Mouse (Mus musculus) heart, embryonic 16.5 days (tissue): ENCODE measurements around the gene Lrrfip2. TPM values are rescaled to one million over a fixed set of nuclear protein-coding genes. Genes with fewer than 3 reads are reported as not detected.

Source experiments
- ATAC-seq: fragments of 200-750 bp; cut with Nextera tagmentation; replicated peaks from 2 replicates; pipeline ENCODE4 v1.8.0; 2017; ENCODE audit warnings: moderate number of reproducible peaks; ENCODE audit not compliant: insufficient read depth, low FRiP score; ENCODE audit errors: extremely low read depth
- H3K27ac ChIP-seq: fragments of 300-500 bp; sonication (generic); 2 replicates; pipeline ENCODE4 v1.5.1; 2014; ENCODE audit warnings: mild to moderate bottlenecking, low read length, control low read depth, moderate library complexity
- H3K27me3 ChIP-seq: fragments of 300-500 bp; sonication (generic); 2 replicates; pipeline ENCODE4 v1.6.1; 2014; ENCODE audit warnings: low read length, mixed read lengths; ENCODE audit not compliant: control insufficient read depth, insufficient read depth
- H3K36me3 ChIP-seq: fragments of 300-500 bp; sonication (generic); 2 replicates; pipeline ENCODE4 v1.6.1; 2014; ENCODE audit not compliant: control insufficient read depth, insufficient read depth
- H3K4me1 ChIP-seq: fragments of 300-500 bp; sonication (generic); 2 replicates; pipeline ENCODE4 v1.6.1; 2014; ENCODE audit warnings: low read length, mixed read lengths; ENCODE audit not compliant: control insufficient read depth, insufficient read depth
- H3K4me2 ChIP-seq: fragments of 300-500 bp; sonication (generic); 2 replicates; pipeline ENCODE4 v1.6.1; 2014; ENCODE audit warnings: low read depth, mild to moderate bottlenecking, control low read depth, low read length
- H3K4me3 ChIP-seq: fragments of 300-500 bp; sonication (generic); 2 replicates; pipeline ENCODE4 v1.5.1; 2014; ENCODE audit warnings: mild to moderate bottlenecking, control low read depth, low read length
- H3K9ac ChIP-seq: fragments of 300-500 bp; sonication (generic); 2 replicates; pipeline ENCODE4 v1.6.1; 2014; ENCODE audit warnings: low read length, control low read depth
- H3K9me3 ChIP-seq: fragments of 300-500 bp; sonication (generic); replicated peaks from 2 replicates; pipeline ENCODE4 v1.6.1; 2016; ENCODE audit warnings: low read length; ENCODE audit not compliant: control insufficient read depth
- WGBS: fragments of 180-500 bp; shearing (Covaris S2); extraction: QIAGEN DNeasy Blood & Tissue Kit; methylation state at CpG from one replicate; pipeline ENCODE4 v1.1.7; 2014; 5-methylcytosine and 5-hydroxymethylcytosine counted together
- polyA plus RNA-seq: library from polyadenylated mRNA; unstranded; fragments of >200 nt; fragmentation: Nextera tagmentation; extraction: Ambion mirVana; gene quantifications from 2 replicates; pipeline ENCODE4 v1.2.1, GENCODE M21; 2015

Lrrfip2 gene
- polyA plus RNA-seq = 74.8 and 76.9 TPM in 2 replicates

GRCm38 (mm10) chr9:111117126-111117642, at the start of gene Lrrfip2:
TSS of gene Lrrfip2 (plus strand) at chr9:111117592.
- Histone ChIP-seq H3K4me3 (peak within 1 kb of the TSS; percentile 84), H3K36me3 (no peaks in the 10 kb centered on the region), H3K9ac (peak within 1 kb of the TSS; percentile 84), H3K4me2 (peak within 1 kb of the TSS; percentile 92), H3K27ac (peak within 1 kb of the TSS; percentile 96), H3K27me3 (no peaks in the 10 kb centered on the region), H3K4me1 (peaks cover 25% of the 10 kb centered on the region), H3K9me3 (no peaks in the 10 kb centered on the region)
- no peak for ATAC-seq
- WGBS = 25% methylated on average over 14 of the region's 14 CpGs

- peaks cover 4% of the 10 kb centered on the region; the same call in 1 of the 2 replicates for H3K36me3 ChIP-seq
- 23% methylated on average over 4 of the region's 4 CpGs for WGBS
- H3K9ac ChIP-seq = no peak overlapping the region
- peaks cover 10% of the 10 kb centered on the region for H3K9me3 ChIP-seq
- no peak overlapping the region for H3K27ac ChIP-seq
- no peak overlapping the region for H3K4me2 ChIP-seq
- ATAC-seq = peak; percentile 49; the same call in 1 of the 2 replicates
- H3K4me3 ChIP-seq = no peak overlapping the region
- no peaks in the 10 kb centered on the region for H3K27me3 ChIP-seq
- no peaks in the 10 kb centered on the region for H3K4me1 ChIP-seq
Observed at GRCm38 (mm10) chr9:111070546-111070961, 46.8 kb upstream of the Lrrfip2 start.

- Histone ChIP-seq H3K4me3 (no peak overlapping the region), H3K4me2 (no peak overlapping the region), H3K4me1 (no peaks in the 10 kb centered on the region), H3K9me3 (peaks cover 10% of the 10 kb centered on the region), H3K9ac (no peak overlapping the region), H3K27ac (no peak overlapping the region), H3K27me3 (no peaks in the 10 kb centered on the region), H3K36me3 (peaks cover 4% of the 10 kb centered on the region; the same call in 1 of the 2 replicates)
- 36% methylated on average over 7 of the region's 7 CpGs for WGBS
- no peak for ATAC-seq
Observed at GRCm38 (mm10) chr9:111072175-111072574, 45.2 kb upstream of the Lrrfip2 start.

GRCm38 (mm10) chr9:111072971-111073370, 44.4 kb upstream of the Lrrfip2 start:
- H3K27me3 ChIP-seq = no peaks in the 10 kb centered on the region
- H3K36me3 ChIP-seq = peaks cover 4% of the 10 kb centered on the region; the same call in 1 of the 2 replicates
- H3K9ac ChIP-seq = no peak overlapping the region
- no peak overlapping the region for H3K4me2 ChIP-seq
- H3K9me3 ChIP-seq = peaks cover 10% of the 10 kb centered on the region
- no peak overlapping the region for H3K4me3 ChIP-seq
- H3K4me1 ChIP-seq = no peaks in the 10 kb centered on the region
- no peak for ATAC-seq
- 71% methylated on average over 4 of the region's 4 CpGs for WGBS
- no peak overlapping the region for H3K27ac ChIP-seq

- Histone ChIP-seq H3K4me3 (no peak overlapping the region), H3K27ac (no peak overlapping the region), H3K27me3 (no peaks in the 10 kb centered on the region), H3K9me3 (peaks cover 10% of the 10 kb centered on the region), H3K36me3 (peaks cover 4% of the 10 kb centered on the region; the same call in 1 of the 2 replicates), H3K4me1 (no peaks in the 10 kb centered on the region), H3K4me2 (no peak overlapping the region), H3K9ac (no peak overlapping the region)
- WGBS = 66% methylated on average over 5 of the region's 5 CpGs
- ATAC-seq = no peak
Observed at GRCm38 (mm10) chr9:111077745-111078144, 39.6 kb upstream of the Lrrfip2 start.

GRCm38 (mm10) chr9:111080801-111081200, 36.6 kb upstream of the Lrrfip2 start:
- Histone ChIP-seq H3K9me3 (no peaks in the 10 kb centered on the region), H3K4me1 (no peaks in the 10 kb centered on the region), H3K4me3 (no peak overlapping the region), H3K9ac (no peak overlapping the region), H3K27ac (no peak overlapping the region), H3K4me2 (no peak overlapping the region), H3K36me3 (no peaks in the 10 kb centered on the region), H3K27me3 (no peaks in the 10 kb centered on the region)
- WGBS = 90% methylated on average over 8 of the region's 8 CpGs
- no peak for ATAC-seq

- no peak overlapping the region for H3K4me2 ChIP-seq
- no peaks in the 10 kb centered on the region for H3K36me3 ChIP-seq
- H3K27ac ChIP-seq = no peak overlapping the region
- ATAC-seq = no peak
- H3K27me3 ChIP-seq = no peaks in the 10 kb centered on the region
- H3K4me3 ChIP-seq = no peak overlapping the region
- 77% methylated on average over 5 of the region's 5 CpGs for WGBS
- no peak overlapping the region for H3K9ac ChIP-seq
- H3K9me3 ChIP-seq = no peaks in the 10 kb centered on the region
- peaks cover under 1% of the 10 kb centered on the region; the same call in 1 of the 2 replicates for H3K4me1 ChIP-seq
Observed at GRCm38 (mm10) chr9:111081765-111082164, 35.6 kb upstream of the Lrrfip2 start.

GRCm38 (mm10) chr9:111085329-111085728, 32.1 kb upstream of the Lrrfip2 start:
- 42% methylated on average over 4 of the region's 4 CpGs for WGBS
- Histone ChIP-seq H3K9me3 (no peaks in the 10 kb centered on the region), H3K4me2 (no peak overlapping the region), H3K27me3 (no peaks in the 10 kb centered on the region; the same call in 1 of the 2 replicates), H3K27ac (no peak overlapping the region), H3K9ac (no peak overlapping the region), H3K4me1 (peaks cover 17% of the 10 kb centered on the region), H3K4me3 (no peak overlapping the region), H3K36me3 (no peaks in the 10 kb centered on the region)
- ATAC-seq = no peak

GRCm38 (mm10) chr9:111086137-111086536, 31.3 kb upstream of the Lrrfip2 start:
- no peaks in the 10 kb centered on the region; the same call in 1 of the 2 replicates for H3K27me3 ChIP-seq
- WGBS = 63% methylated on average over 6 of the region's 6 CpGs
- peaks cover 17% of the 10 kb centered on the region for H3K4me1 ChIP-seq
- no peak overlapping the region for H3K4me3 ChIP-seq
- H3K27ac ChIP-seq = no peak overlapping the region
- no peak overlapping the region for H3K9ac ChIP-seq
- no peak for ATAC-seq
- H3K4me2 ChIP-seq = no peak overlapping the region
- no peaks in the 10 kb centered on the region for H3K9me3 ChIP-seq
- no peaks in the 10 kb centered on the region for H3K36me3 ChIP-seq
